Mouse (Mus musculus) frontal cortex, postnatal 14 days (tissue): ENCODE data around the gene Tmem59l.
"Not testable (repeated sequence)": the region's sequence is repeated elsewhere in the genome, so short reads cannot be mapped to it uniquely, and the experiment has no call there.

Source experiments
- DNase-seq, 2 experiments: peaks; one replicate each; pipeline ENCODE4 v3.0.0; 2022; ENCODE audit warnings: low spot score in 2 of 2

The Tmem59l gene

DNA sequence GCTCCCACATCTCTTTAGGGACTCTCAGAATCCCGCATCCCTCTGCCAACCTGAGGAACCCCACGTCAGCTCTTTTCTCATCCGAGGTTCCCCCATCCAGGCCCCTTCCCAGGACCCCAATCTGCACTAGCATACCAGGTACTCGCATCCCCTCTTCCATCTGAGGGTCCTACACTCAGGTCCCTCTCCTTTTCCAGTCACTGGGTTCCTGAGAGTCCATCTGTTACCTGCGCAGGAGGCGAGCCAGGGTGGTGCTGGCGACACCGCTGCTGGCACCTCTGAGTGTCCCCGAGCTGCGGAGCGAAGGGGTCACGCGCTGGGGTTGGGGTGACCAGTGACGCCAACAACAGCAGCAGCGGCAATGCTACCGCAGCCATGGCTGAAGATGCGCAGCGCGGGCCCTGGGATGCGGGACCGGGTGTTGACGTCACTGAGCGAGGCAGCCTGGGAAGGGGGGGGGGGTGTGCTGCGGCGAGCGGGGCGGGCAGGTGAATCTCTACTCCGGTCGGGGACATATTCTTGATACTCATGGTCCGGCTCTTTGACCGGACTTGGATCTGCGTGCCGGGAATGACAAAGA is at the start of gene Tmem59l:
Gene Tmem59l (minus strand): TSS at position 418 of the 580 bp plus-strand sequence.
- DNase-seq: no peak

DNA sequence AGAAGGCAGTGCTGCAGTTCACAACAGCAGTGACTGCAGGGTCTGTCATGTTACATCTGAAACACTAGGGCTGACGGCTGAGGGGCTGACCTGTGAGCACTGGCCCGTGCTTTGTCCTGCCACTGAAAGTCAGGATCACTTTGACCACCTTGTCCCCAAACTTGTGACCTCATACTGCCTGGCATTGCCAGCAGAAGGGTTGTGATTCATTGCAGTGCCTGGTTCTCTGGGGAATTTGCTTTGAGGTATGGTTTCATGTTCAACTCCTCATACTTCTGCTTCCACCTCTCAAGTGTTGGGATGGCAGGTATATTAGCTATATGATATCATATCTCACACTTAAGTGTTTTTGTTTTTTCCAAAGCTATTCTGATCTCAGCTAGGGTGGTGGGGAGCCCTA is 48.5 kb upstream of the Tmem59l start:
- DNase-seq: no peak

DNA sequence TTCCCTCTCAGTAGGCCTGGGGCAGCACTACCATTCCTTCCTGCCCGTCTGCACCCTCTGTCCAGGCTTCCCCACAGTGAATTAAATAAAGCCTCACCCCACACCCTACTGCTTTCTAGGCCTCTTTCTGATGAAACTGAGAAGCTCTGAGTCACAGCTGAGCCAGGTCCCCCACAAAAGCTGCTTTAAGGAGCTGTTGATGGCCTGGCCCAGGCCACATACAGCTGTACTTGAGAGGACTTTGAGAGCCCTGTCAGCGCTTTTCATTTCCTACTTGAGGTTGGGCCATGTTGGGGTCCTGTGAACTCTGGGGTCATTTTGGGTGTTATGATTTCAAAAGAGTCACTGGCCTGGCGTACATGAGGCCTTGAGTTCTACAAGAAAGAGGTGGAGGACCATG is 48.1 kb upstream of the Tmem59l start:
- DNase-seq: no peak

DNA sequence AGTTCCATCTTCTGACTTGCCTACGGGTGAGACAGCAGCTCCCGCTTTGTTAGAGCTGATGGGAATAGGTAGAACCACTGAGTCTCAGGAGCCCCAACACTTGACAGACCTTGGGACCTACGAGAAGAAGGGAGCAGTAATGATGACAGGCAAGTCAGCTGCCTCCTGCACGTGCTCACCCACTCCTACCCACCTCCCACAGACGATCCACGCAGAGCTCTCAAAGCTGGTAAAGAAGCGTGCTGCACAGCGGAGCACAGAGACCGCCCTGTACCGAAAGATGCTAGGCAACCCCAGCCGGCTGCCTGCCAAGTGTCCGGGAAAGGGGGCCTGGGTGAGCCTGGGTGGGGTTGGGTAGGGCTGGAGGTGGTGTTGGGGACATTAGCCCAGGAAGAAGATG is 47.1 kb upstream of the Tmem59l start:
- DNase-seq: no peak

DNA sequence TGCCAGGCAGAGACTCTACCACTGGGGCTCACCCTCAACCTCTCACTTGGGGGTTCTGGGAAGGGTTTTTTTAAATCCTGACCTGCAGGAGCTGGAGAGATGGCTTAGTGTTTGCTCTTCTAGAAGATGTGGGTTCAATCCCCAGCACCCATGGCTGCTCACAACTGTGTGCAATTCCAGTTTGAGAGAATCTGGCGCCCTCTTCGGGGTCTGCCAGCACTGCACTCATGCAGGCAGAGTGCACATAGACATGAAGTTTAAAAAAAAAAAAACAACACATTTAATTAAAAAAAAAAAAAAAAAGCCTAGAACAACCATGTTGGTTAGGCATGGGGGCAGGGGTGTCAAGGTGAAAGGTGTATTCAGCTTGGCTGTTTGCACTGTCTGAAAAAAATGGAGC is 43.2 kb upstream of the Tmem59l start:
- no peak for DNase-seq

DNA sequence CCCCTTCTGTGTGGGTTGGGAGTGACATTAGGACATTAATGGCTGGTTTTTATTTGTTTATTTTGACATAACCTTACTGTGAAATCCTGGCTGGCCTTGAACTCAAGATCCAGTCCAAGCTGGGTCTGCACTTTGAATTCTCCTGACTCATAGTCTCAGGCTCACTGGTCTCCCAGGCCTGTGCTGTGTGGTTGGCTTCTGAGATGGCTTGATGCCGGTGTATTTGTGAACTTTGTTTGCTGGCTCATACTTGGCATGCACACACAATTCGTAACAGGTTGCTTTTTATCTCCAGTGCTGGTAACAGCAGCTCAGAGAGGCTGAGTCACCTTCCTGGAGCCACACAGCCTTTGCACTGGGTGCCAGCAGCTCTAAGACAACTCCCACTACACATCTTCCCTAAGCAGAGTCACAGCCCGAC is 42.6 kb upstream of the Tmem59l start:
- DNase-seq: no peak

DNA sequence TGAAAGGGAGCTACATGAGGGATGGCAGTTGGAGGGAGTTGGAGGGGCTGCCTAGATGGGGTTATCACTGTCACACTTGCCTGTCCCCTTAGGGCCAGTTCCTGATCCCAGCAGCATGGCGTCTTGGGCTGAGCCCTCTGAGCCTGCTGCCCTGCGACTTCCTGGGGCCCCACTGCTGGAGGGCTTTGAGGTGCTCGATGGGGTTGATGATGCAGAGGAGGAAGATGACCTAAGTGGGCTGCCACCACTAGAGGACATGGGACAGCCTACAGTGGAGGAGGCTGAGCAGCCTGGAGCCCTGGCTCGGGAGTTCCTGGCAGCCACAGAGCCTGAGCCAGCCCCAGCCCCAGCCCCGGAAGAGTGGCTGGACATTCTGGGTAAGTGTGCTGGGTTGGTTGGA is 42.1 kb upstream of the Tmem59l start:
- no peak for DNase-seq

DNA sequence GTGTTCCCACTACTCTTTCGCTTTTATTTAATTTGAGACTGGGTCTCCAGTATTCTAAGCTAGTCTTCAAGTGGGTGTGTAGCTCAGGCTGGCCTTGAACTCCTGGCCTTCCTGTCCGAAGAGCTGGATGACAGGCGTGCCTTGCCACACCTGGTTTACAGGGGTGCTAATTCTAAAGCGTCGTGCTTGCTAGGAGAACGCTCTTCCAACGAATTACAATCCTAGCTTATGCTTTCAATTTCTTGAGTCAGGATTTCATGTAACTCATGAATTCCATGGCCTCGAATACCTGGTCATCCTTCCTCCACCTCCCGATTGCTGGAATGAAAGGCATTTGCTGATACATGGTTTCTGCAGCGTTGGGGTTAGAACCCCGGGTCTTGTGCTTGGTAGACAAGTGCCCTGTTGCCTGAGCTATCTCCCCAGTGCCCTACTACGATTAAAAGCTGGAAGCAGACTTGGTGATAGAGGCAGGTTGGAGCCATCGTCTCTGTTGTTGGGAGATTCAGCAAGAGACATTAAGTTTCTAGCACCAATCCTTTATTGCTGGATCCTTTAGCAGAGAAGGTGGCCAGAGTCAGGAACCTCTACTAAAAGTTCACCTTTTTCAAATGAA is 41.1 kb upstream of the Tmem59l start:
- DNase-seq: no peak

DNA sequence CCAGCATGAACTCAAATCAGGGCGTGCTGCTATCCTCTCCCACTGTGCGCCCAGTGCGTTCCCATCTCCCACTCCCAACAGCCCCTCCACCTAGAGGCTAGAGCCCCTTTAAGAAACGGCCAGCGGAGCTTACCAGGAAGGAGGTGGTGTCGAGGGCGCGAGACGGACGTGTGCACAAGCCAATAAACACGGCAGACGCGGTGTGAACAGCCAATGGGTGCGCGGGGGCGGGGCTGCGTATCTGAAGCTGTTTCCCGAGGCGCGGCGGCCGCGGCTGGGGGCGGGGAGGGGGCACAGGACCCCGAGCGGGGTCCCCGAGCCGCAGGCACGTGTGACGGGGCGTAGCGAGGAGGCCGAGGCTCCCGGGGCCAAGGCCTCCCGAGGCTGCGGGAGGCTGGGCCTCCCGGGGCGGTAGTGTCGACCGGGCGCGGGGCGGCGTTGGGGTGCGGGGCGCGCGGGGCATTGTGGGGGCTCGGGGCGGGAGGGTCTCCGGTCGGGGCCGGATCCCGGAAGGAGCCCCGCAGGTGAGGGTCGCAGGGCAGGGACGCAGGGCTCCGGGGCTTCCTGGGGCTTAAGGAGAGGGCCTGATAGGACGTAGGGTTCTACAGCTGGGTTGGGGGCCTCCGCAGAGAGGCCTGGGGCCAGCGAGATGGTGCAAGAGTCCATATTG is 40.5 kb upstream of the Tmem59l start, which contains the start of the genes Fkbp8 and Kxd1:
Gene Fkbp8 (plus strand): TSS at position 213 of the 670 bp plus-strand sequence.
Gene Kxd1 (minus strand): TSS at position 445 of the 670 bp plus-strand sequence.
- peak; percentile 96 to 99 for DNase-seq

DNA sequence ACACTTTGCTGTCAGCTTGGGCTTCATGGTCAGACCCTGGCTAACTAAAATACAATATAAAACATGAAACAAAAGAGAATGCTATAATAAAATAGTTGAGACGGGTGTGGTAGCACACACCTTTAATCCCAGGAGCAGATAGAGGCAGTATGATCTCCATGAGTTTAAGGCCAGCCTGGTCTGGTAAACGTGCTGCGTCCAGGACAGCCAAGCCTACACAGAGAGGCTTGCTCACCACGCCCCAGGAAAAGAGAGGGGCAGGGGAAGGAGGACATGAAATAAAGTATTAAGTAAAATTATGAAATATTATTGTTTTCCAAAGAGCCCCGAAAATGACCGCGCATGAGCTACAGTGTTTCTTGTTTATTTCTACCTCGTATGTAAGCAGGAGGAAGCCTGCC is 40.0 kb upstream of the Tmem59l start:
- no peak for DNase-seq

DNA sequence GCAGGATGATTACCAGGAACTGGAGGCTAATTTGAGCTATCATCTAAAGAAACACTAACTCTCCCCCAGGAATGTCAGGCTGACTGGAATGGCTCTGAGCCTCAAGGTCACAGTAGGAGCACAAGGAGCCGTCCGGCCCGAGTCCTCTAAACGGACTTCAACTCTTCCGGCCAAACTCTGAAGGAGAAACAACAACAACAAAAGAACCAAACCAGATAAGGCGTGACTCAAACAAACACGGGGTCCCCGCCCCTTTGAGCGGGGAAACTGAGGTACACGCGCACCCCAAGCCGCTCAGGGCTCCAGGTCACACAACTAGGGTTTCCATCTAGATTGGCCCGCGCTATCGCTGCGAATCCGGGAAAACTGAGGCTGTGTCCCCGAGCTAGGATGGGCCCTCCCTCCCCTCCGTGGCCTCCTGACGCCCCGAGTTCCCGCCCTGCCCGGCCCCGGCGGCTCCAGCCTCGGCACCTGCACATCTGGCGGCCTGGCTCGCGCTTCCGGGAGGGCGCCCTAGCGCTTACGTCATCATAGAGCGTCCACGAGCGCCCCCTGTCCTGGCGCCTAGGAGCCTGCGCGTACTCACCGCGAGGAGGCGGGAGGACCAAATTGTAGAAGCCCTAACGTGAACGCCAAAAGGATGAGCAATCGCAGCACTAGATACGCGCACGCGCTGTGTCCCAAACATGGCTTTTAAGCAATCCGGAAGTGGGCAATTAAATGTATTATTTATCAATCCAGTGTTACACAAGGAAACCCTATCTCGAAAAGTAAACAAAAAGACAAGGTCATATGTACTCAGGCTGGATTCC is 35.6 kb upstream of the Tmem59l start:
- DNase-seq: peak; percentile 92 to 93

DNA sequence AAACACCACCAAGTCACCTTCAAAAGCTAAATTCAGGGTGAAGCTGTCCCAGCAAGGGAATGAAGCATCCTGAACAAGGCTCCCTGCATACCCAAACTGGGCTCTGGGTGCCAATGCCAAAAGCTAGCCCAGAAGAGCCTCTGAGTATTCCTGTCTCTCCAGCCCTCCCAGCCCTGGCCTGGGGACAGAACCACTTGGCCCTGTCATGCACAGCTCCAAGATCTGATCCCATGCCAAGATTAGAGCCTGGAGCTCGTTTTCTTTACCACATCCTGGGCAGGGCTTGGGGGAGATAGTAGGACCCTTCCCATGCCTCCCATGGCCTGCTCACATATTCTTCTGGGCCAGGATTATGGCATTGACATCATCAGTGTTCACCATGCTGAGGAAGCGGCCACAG is 32.4 kb upstream of the Tmem59l start:
- no peak for DNase-seq

DNA sequence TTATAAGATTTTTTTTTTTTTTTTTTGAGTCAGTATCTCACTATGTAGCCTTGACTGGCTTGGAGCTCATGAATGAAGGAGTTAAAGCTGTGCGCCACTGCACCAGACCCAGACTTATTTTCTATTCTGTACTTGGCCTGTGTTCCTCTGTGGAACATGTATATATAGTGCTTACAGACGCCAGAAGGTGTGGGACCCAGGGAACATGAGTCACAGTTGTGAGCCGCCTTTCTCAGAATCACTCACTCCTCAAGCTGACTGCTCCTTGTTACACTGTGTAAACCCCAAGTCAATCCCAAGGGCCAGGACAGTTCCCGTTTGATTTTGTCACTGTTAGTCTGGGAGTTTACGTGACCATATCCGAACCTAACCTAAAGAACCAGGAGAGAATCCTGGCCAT is 31.9 kb upstream of the Tmem59l start:
- DNase-seq: no peak

DNA sequence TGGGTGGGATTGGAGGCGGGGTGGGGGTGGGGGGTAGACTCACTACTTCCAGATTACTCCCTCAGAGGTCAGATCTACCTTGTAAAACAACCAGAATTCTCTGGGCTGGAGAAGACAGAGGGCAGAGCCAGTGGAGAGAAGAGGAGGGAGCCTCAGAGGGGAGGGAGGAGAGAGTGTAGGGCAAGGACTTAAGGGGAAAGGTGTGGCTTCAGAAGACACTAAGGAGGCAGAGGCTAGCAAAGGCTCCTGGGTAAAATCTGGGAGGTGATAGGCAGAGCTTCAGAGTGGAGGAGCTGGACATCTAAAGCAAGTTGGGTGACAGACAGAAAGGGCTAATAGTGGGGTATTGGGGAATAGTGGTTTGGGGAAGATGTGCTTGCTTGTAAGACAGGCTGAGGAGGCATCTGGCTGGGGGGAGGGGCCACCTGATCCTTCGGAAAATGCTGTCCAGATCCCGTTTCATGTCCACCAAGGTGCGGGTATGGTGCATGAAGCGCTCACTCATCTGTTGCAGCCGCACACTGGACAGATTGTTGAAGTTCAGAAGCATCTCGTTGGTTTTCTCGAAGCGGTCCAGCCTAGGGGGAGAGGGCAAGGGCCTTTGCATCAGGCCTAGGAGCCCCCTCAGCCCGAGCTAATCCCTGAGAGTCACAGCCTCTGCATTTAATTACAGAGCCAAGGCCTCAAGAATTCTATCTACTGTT is 30.9 kb upstream of the Tmem59l start:
- DNase-seq: no peak

DNA sequence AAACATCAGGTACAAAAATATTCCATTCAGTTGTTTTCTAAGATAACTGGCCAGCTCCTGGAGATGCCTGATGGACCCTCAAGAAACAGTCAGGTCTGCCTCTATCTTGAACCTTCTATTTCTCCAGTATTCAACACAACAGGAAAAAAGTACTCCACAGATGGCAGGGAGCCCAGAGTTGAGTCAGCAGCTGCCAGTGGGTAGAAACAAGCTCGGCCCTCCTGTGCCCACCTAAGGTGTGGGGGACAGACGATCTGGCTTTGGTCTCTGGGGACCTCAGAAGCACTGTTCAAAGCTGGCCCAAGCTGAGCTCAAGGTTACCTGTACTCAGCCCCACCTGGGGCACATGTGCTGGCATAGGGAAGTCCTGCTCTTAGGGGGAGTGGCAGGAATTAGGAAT is 26.3 kb upstream of the Tmem59l start:
- no peak for DNase-seq

DNA sequence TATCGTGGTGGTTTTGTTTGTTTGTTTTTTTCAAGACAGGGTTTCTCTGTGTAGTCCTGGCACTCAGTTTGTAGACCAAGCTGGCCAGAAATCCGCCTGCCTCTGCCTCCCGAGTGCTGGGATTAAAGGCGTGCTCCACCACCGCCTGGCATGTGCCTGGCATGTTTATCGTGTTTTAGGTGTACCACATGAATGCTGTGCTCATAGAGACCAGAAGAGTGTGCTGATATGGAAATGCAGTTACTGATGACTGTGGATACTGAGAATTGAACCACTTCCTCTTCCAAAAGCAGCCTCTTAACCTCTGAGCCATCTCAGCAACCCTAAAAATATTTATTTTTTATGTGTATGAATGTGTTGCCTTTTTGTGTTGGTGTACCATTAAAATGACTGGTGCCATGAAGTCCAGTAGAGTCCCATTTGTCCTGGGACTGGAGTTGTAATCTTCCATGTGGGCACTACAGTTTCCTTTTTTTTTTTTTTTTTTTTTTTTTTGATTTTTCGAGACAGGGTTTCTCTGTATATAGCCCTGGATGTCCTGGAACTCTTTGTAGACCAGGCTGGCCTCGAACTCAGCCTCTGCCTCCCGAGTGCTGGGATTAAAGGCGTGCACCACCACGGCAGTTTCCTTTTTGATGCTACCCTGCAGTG is 25.2 kb upstream of the Tmem59l start:
- no peak for DNase-seq

DNA sequence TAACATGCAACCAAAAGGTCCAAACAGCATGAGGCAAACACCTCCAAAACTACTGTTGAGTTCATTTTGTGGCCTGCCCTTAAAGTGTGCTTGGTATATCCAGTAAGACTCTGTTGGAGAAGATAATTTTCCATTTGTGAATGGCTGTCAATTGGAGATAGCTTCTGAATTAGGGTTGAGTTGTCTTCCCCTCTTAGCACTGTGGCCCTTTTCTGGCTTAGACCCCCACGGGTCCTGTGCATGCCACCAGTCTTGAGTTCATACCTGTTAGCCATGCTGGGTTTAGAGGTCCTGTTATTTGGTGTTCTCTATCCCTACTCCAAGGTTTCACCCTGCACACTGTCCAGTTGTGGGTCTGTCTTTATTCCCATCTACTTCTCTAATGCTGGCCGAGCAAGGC is 24.6 kb upstream of the Tmem59l start:
- DNase-seq: no peak

DNA sequence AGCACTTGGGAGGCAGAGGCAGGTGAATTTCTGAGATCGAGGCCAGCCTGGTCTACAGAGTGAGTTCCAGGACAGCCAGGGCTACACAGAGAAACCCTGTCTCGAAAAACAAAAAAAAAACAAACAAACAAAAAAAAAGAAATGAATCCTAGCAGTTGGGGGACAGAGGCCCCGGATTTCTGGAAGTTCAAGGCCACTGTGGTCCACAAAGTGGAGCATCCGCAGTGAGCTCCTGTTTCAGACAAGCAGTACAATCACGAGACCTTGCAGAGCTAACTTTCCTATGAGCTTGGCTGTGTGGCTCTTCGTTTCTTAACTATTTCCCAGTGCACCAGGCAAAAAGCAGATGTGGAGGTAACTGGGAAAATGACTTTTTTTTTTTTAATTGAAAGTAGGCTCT is 24.0 kb upstream of the Tmem59l start:
- DNase-seq: not testable (repeated sequence)

DNA sequence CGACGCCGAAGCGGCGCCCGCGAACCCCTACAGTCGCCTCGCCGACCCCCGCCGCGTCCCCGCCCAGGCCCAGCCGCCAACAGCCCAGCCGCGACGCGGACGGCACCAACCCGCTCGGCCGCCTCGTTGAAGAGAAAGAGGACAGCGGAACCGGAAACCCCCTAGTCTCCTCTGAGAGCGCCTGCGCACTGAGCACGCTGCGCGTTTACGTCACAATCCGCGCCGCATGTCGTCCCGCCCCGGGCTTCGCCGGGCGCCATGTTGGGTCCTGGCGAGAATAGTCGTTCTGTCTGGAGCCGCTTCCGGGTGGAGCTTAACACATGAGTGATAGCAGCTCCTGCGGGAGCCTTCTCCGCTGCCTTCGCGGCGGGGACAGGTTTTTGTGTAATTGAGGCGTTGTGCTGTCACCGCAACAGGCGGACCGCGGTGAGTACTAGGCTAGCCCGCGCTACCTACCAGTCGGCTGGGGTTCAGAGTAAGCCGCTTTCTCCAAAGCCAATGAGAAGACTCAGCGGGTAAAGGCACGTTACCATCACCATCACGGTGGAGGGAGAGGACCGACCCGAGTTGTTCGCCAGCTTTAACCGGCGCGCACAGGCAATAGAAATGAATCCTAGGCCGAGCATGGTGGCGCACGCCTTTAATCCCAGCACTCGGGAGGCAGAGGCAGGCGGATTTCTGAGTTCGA is 23.2 kb upstream of the Tmem59l start, which contains the start of gene Uba52:
Gene Uba52 (minus strand): TSS at position 574 of the 688 bp plus-strand sequence.
- DNase-seq: peak; percentile 95 to 97

DNA sequence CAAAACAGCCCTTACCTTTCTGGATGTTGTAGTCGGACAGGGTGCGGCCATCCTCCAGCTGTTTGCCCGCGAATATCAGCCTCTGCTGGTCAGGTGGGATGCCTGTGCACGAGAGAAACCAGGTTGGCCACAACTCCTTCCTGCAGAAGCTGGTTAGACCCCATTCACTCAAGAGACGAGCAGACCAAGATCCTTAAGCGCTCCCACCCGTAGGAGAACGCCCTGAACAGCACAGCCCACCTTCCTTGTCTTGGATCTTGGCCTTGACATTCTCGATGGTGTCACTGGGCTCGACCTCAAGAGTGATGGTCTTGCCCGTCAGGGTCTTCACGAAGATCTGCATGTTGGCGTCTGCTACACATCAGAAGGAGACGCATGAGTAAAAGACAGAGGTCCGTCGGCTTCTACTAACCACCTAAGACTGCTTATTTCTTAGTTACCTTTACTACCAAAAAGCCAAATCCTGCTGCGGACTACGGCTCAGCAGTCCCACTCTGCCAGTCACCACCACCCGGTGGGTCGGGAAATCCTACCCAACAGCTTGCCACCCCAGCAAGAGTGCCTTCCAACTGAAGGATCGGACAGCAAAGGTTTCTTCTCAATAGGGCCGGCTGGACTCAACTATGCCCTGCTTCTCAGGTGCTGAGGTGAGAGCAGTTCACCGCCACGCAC is 22.3 kb upstream of the Tmem59l start:
- DNase-seq: no peak
